10 mouse cellular contexts compared by ENCODE assay signal in the genomic region with DNA sequence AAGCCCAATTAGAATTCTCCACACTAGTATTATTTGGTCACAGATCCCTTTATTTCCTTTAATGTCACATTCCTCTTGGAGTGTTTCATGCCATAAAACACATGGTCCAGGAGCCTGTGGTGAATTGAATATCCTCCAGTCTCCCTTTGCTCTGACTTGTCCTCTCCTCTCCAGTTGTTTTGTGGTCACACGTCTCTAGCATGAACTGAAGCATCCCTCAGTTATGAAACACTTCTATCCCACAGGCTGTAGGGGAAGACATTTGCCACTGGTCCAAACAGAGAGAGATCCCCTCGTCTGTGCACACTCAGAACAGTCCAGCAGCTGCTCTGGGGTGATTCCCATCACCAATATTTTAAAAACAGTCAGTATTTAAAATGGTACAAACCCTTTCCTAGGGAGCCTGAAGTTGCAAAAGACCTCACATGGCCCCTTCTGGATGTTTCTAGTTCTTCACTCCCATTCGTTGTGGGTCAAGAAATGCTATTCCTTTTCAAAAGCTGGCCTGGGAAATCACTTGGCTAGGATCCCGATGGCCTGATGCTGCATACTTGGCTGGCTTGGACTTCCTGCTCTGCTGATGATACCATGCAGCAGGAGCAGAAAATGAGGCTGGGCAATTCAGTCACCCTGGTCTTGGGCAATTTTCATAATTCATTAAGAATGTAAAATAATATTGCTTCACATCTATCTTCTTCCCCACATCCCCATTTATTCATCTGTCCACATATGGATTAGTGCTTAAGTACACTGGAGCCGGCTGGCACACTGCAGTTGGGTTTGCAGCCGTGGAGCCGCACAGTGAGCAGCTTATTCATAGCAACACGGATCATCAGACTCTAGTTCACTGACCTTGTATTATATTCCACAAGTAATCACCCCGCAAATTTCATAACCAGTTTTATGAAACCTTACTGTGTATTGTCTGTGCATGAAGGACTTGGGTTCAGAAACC.
A peak's percentile ranks its signal among the peaks of the same experiment; 100 is the strongest.
DNase-seq lines count a peak whose midpoint lies in the region; ATAC-seq and TF ChIP-seq lines count a peak whose summit lies in the region.
"Had no signal": no experiment of that assay in that cellular context is flagged by ENCODE, and none has a peak within 500 bp of the region (broad histone marks: within the 10 kb centered on the region; RNA-seq: fewer than 3 reads in every experiment).

No protein-coding gene starts in this region.

- H3K9me3 ChIP-seq in limb, embryonic 14.5 days (ENCODE audit: control insufficient read depth, low read length), result no peaks in the 10 kb centered on the region
- no peaks in the 10 kb centered on the region for H3K9me3 ChIP-seq in limb, embryonic 10.5 days (replicated peaks)
- no peaks in the 10 kb centered on the region for H3K9me3 ChIP-seq in intestine, embryonic 16.5 days (ENCODE audit: control insufficient read depth, low read length)
- no peaks in the 10 kb centered on the region for H3K9me3 ChIP-seq in forebrain, embryonic 13.5 days (replicated peaks)
- H3K9me3 ChIP-seq: limb, embryonic 15.5 days had no signal

- no peak overlapping the region for H3K27ac ChIP-seq in limb, embryonic 14.5 days (replicated peaks; ENCODE audit: low read depth, low read length)
- no peak overlapping the region for H3K27ac ChIP-seq in limb, embryonic 10.5 days
- H3K27ac ChIP-seq in intestine, embryonic 16.5 days (ENCODE audit: low read length), result peak overlapping the region; percentile 31; the same call in 1 of the 2 replicates
- no peak overlapping the region for H3K27ac ChIP-seq in forebrain, embryonic 13.5 days
- H3K27ac ChIP-seq: limb, embryonic 15.5 days had no signal

- no peaks in the 10 kb centered on the region for H3K36me3 ChIP-seq in limb, embryonic 14.5 days (ENCODE audit: control insufficient read depth, insufficient read depth, low read length)
- H3K36me3 ChIP-seq in limb, embryonic 10.5 days, result no peaks in the 10 kb centered on the region
- H3K36me3 ChIP-seq in intestine, embryonic 16.5 days (ENCODE audit: control insufficient read depth, insufficient read depth, low read length), result no peaks in the 10 kb centered on the region
- no peaks in the 10 kb centered on the region for H3K36me3 ChIP-seq in forebrain, embryonic 13.5 days (ENCODE audit: poor library complexity, severe bottlenecking)
- H3K36me3 ChIP-seq: limb, embryonic 15.5 days had no signal

- peaks cover 12% of the 10 kb centered on the region for H3K4me1 ChIP-seq in limb, embryonic 14.5 days (ENCODE audit: control insufficient read depth, insufficient read depth, low read length)
- no peaks in the 10 kb centered on the region for H3K4me1 ChIP-seq in limb, embryonic 10.5 days
- no peaks in the 10 kb centered on the region for H3K4me1 ChIP-seq in intestine, embryonic 16.5 days (ENCODE audit: control insufficient read depth, insufficient read depth, low read length)
- peaks cover 4% of the 10 kb centered on the region; the same call in 1 of the 2 replicates for H3K4me1 ChIP-seq in forebrain, embryonic 13.5 days

- 54% methylated on average over 9 of the region's 9 CpGs for WGBS in limb, embryonic 14.5 days
- WGBS in limb, embryonic 10.5 days, result 87% methylated on average over 9 of the region's 9 CpGs
- 51% methylated on average over 9 of the region's 9 CpGs for WGBS in intestine, embryonic 16.5 days
- 77% methylated on average over 9 of the region's 9 CpGs for WGBS in forebrain, embryonic 13.5 days

- no peak overlapping the region for H3K4me3 ChIP-seq in limb, embryonic 14.5 days (replicated peaks; ENCODE audit: low read length)
- no peak overlapping the region for H3K4me3 ChIP-seq in limb, embryonic 10.5 days
- no peak overlapping the region for H3K4me3 ChIP-seq in intestine, embryonic 16.5 days (ENCODE audit: low read length)
- H3K4me3 ChIP-seq in forebrain, embryonic 13.5 days, result no peak overlapping the region
- H3K4me3 ChIP-seq: limb, embryonic 15.5 days had no signal

- no peak for ATAC-seq in limb, embryonic 14.5 days (ENCODE audit: low FRiP score, low read depth)
- ATAC-seq in intestine, embryonic 16.5 days, result peak; percentile 28; the same call in 1 of the 2 replicates
- no peak for ATAC-seq in forebrain, embryonic 13.5 days
- ATAC-seq in erythroblast, adult 5-6 weeks (replicated peaks; ENCODE audit: low FRiP score, poor library complexity, severe bottlenecking), result no peak

- no peak for TF ChIP-seq POLR2A in limb, embryonic 14.5 days (IDR thresholded peaks at IDR 0.05; ENCODE audit: borderline replicate concordance, extremely low read depth, insufficient read depth, insufficient read length)

- no peak overlapping the region for H3K9ac ChIP-seq in limb, embryonic 14.5 days (ENCODE audit: low read depth, low read length, severe bottlenecking)
- H3K9ac ChIP-seq in intestine, embryonic 16.5 days (ENCODE audit: low read depth, low read length), result no peak overlapping the region
- H3K9ac ChIP-seq in forebrain, embryonic 13.5 days, result no peak overlapping the region
- H3K9ac ChIP-seq: limb, embryonic 15.5 days had no signal

- H3K4me2 ChIP-seq in limb, embryonic 14.5 days (replicated peaks; ENCODE audit: low read depth, low read length, severe bottlenecking), result no peak overlapping the region
- H3K4me2 ChIP-seq in intestine, embryonic 16.5 days (ENCODE audit: low read depth, low read length), result no peak overlapping the region
- H3K4me2 ChIP-seq in forebrain, embryonic 13.5 days, result no peak overlapping the region
- H3K4me2 ChIP-seq: limb, embryonic 15.5 days had no signal

- no peaks in the 10 kb centered on the region for H3K27me3 ChIP-seq in limb, embryonic 14.5 days (ENCODE audit: control insufficient read depth, insufficient read depth, low read length)
- no peaks in the 10 kb centered on the region for H3K27me3 ChIP-seq in limb, embryonic 10.5 days (ENCODE audit: low read depth, poor library complexity, severe bottlenecking)
- no peaks in the 10 kb centered on the region for H3K27me3 ChIP-seq in intestine, embryonic 16.5 days (replicated peaks; ENCODE audit: control insufficient read depth, insufficient read depth, low read length)
- H3K27me3 ChIP-seq in forebrain, embryonic 13.5 days, result no peaks in the 10 kb centered on the region
- H3K27me3 ChIP-seq: limb, embryonic 15.5 days had no signal

- peak; percentile 21 for DNase-seq in limb, embryonic 14.5 days (ENCODE audit: low spot score)
- no peak for DNase-seq in limb, embryonic 10.5 days (ENCODE audit: low spot score)
- DNase-seq in fat pad, adult 2 months (ENCODE audit: extremely low read depth, low read depth, low spot score), result peak; percentile 16
- DNase-seq in ovary, postnatal 14 days (ENCODE audit: low spot score), result peak; percentile 46
- no peak for DNase-seq in right cerebral cortex, postnatal 10 days (ENCODE audit: low spot score in 2 of 2)
- DNase-seq: right cerebral cortex, postnatal 14 days had no signal

Comparison
In these comparisons a context has a peak if more than half of its experiments do, and no peak if none do; other contexts are left out.
1. DNase-seq: peak in limb, embryonic 14.5 days (single experiment), fat pad, adult 2 months (single experiment) and ovary, postnatal 14 days (single experiment); none in limb, embryonic 10.5 days (single experiment) and right cerebral cortex, postnatal 10 days (0 of 2).